8 mouse cellular contexts compared by ENCODE assay signal in genomic region chr19:44931454-44931759, GRCm38 (mm10). TPM values are rescaled to one million over a fixed set of nuclear protein-coding genes. Genes with fewer than 3 reads are reported as not detected.
DNase-seq lines count a peak whose midpoint lies in the region; ATAC-seq lines count a peak whose summit lies in the region.

No protein-coding gene starts in this region.

- H3K4me3 ChIP-seq in forebrain, embryonic 10.5 days = peak overlapping the region; percentile 100
- H3K4me3 ChIP-seq in heart, embryonic 16.5 days (ENCODE audit: low read length) = peak overlapping the region; percentile 96
- H3K4me3 ChIP-seq in liver, embryonic 13.5 days (replicated peaks) = peak overlapping the region; percentile 87
- H3K4me3 ChIP-seq in stomach, embryonic 15.5 days (replicated peaks) = peak overlapping the region; percentile 95

- H3K9ac ChIP-seq in heart, embryonic 16.5 days (ENCODE audit: low read length) = peak overlapping the region; percentile 87
- peak overlapping the region; percentile 87 for H3K9ac ChIP-seq in liver, embryonic 13.5 days
- peak overlapping the region; percentile 83 for H3K9ac ChIP-seq in stomach, embryonic 15.5 days

- H3K9me3 ChIP-seq in forebrain, embryonic 10.5 days = no peaks in the 10 kb centered on the region
- no peaks in the 10 kb centered on the region for H3K9me3 ChIP-seq in heart, embryonic 16.5 days (replicated peaks; ENCODE audit: control insufficient read depth, low read length)
- no peaks in the 10 kb centered on the region for H3K9me3 ChIP-seq in liver, embryonic 13.5 days (replicated peaks)
- no peaks in the 10 kb centered on the region for H3K9me3 ChIP-seq in stomach, embryonic 15.5 days

- no peaks in the 10 kb centered on the region; the same call in 1 of the 2 replicates for H3K27me3 ChIP-seq in forebrain, embryonic 10.5 days (ENCODE audit: poor library complexity, severe bottlenecking)
- H3K27me3 ChIP-seq in heart, embryonic 16.5 days (ENCODE audit: control insufficient read depth, insufficient read depth, low read length) = no peaks in the 10 kb centered on the region
- H3K27me3 ChIP-seq in liver, embryonic 13.5 days = no peaks in the 10 kb centered on the region; the same call in 1 of the 2 replicates
- no peaks in the 10 kb centered on the region for H3K27me3 ChIP-seq in stomach, embryonic 15.5 days (replicated peaks)

- 0% methylated on average over 18 of the region's 18 CpGs for WGBS in forebrain, embryonic 10.5 days
- 1% methylated on average over 18 of the region's 18 CpGs for WGBS in heart, embryonic 16.5 days
- under 1% methylated on average over 18 of the region's 18 CpGs for WGBS in liver, embryonic 13.5 days (ENCODE audit: insufficient replicate concordance)
- under 1% methylated on average over 18 of the region's 18 CpGs for WGBS in stomach, embryonic 15.5 days

- H3K4me2 ChIP-seq in heart, embryonic 16.5 days (ENCODE audit: low read depth, low read length) = peak overlapping the region; percentile 80
- peak overlapping the region; percentile 83 for H3K4me2 ChIP-seq in liver, embryonic 13.5 days
- H3K4me2 ChIP-seq in stomach, embryonic 15.5 days = peak overlapping the region; percentile 67

- peaks cover 58% of the 10 kb centered on the region for H3K4me1 ChIP-seq in forebrain, embryonic 10.5 days
- peaks cover 41% of the 10 kb centered on the region for H3K4me1 ChIP-seq in heart, embryonic 16.5 days (ENCODE audit: control insufficient read depth, insufficient read depth, low read length)
- H3K4me1 ChIP-seq in liver, embryonic 13.5 days (replicated peaks) = peaks cover 39% of the 10 kb centered on the region
- peaks cover 16% of the 10 kb centered on the region for H3K4me1 ChIP-seq in stomach, embryonic 15.5 days

- peak; percentile 81 for ATAC-seq in heart, embryonic 16.5 days (replicated peaks; ENCODE audit: extremely low read depth, insufficient read depth, low FRiP score)
- ATAC-seq in liver, embryonic 13.5 days (ENCODE audit: low read depth) = peak; percentile 87
- peak; percentile 83 for ATAC-seq in stomach, embryonic 15.5 days (ENCODE audit: insufficient read depth, low FRiP score, low read depth)

- DNase-seq in CD8-positive naive resting alpha-beta T cell, adult 2 months (ENCODE audit: low read depth in 2 of 2, low spot score in 2 of 2) = peak; percentile 75 to 84
- DNase-seq in c-Kit-negative CD71-positive TER-119-positive erythroid progenitor cells, embryonic 14.5 days (ENCODE audit: low read depth, low spot score) = peak; percentile 85
- peak; percentile 88 for DNase-seq in forebrain, embryonic 10.5 days (ENCODE audit: extremely low spot score, low spot score)
- DNase-seq in kidney, postnatal 25 days = peak; percentile 88 to 94
- peak; percentile 84 for DNase-seq in liver, embryonic 13.5 days
- peak; percentile 88 to 89 for DNase-seq in natural killer cell, adult 2 months (ENCODE audit: low spot score in 2 of 2)

- peak overlapping the region; percentile 96 for H3K27ac ChIP-seq in forebrain, embryonic 10.5 days
- peak overlapping the region; percentile 88 for H3K27ac ChIP-seq in heart, embryonic 16.5 days (ENCODE audit: low read length)
- H3K27ac ChIP-seq in liver, embryonic 13.5 days = peak overlapping the region; percentile 83
- H3K27ac ChIP-seq in stomach, embryonic 15.5 days = peak overlapping the region; percentile 86

- peaks cover 39% of the 10 kb centered on the region for H3K36me3 ChIP-seq in forebrain, embryonic 10.5 days (replicated peaks)
- H3K36me3 ChIP-seq in heart, embryonic 16.5 days (ENCODE audit: control insufficient read depth, insufficient read depth) = peaks cover 12% of the 10 kb centered on the region
- peaks cover 29% of the 10 kb centered on the region for H3K36me3 ChIP-seq in liver, embryonic 13.5 days
- H3K36me3 ChIP-seq in stomach, embryonic 15.5 days = peaks cover 9% of the 10 kb centered on the region

RNA-seq across cellular contexts. Expression of gene Slf2, which starts 0.5 kb away (rescaled TPM):
- polyA plus RNA-seq in forebrain, embryonic 10.5 days (2016; fragmentation: Nextera tagmentation; extraction: Ambion mirVana) = 53.9 and 54.1 TPM in 2 replicates
- polyA plus RNA-seq in heart, embryonic 16.5 days (2015; fragmentation: Nextera tagmentation; extraction: Ambion mirVana) = 30.9 and 35.5 TPM in 2 replicates
- 12.6 and 17.7 TPM in 2 replicates for polyA plus RNA-seq in liver, embryonic 13.5 days (2015; fragmentation: Nextera tagmentation; extraction: Ambion mirVana)
- 33.0 and 35.1 TPM in 2 replicates for polyA plus RNA-seq in stomach, embryonic 15.5 days (2015; fragmentation: Nextera tagmentation; extraction: Ambion mirVana)

RNA-seq across cellular contexts. Expression of gene Sema4g, which starts 57.5 kb away (rescaled TPM):
- 3.4 and 3.8 TPM in 2 replicates for polyA plus RNA-seq in forebrain, embryonic 10.5 days (2016; fragmentation: Nextera tagmentation; extraction: Ambion mirVana)
- 0.79 and 0.94 TPM in 2 replicates for polyA plus RNA-seq in heart, embryonic 16.5 days (2015; fragmentation: Nextera tagmentation; extraction: Ambion mirVana)
- 2.2 and 2.5 TPM in 2 replicates for polyA plus RNA-seq in liver, embryonic 13.5 days (2015; fragmentation: Nextera tagmentation; extraction: Ambion mirVana)
- polyA plus RNA-seq in stomach, embryonic 15.5 days (2015; fragmentation: Nextera tagmentation; extraction: Ambion mirVana) = 6.5 and 7.4 TPM in 2 replicates

Comparison
In these comparisons a context has a peak if more than half of its experiments do, and no peak if none do; other contexts are left out.
1. Peak in every context shown above with its lines: DNase-seq, ATAC-seq, H3K4me3 ChIP-seq and H3K27ac ChIP-seq.